Mouse (Mus musculus): ENCODE results near the gene Ttll9.

- no peak for TF ChIP-seq MYOD1 (IDR thresholded peaks at IDR 0.05; ENCODE audit: control insufficient read depth in 1 of 3, insufficient read length in 2 of 3, low read depth in 2 of 3)
- TF ChIP-seq POLR2A (IDR thresholded peaks at IDR 0.05; ENCODE audit: insufficient read length, low read depth) = no peak
- no peak for TF ChIP-seq USF1 (IDR thresholded peaks at IDR 0.05; ENCODE audit: low read depth)
- no peak for TF ChIP-seq E2F4 (IDR thresholded peaks at IDR 0.05; ENCODE audit: insufficient read depth)
These were observed 35.4 kb upstream of the Ttll9 start for GRCm38 (mm10) chr2:152926896-152927295.
